Mouse (Mus musculus): ENCODE measurements around the gene Siah1a. TPM values are rescaled to one million over a fixed set of nuclear protein-coding genes. Genes with fewer than 3 reads are reported as not detected.

Siah1a gene
- polyA plus RNA-seq (2015; fragmentation: Nextera tagmentation; extraction: Ambion mirVana): 46.4 and 48.7 TPM in 2 replicates

GRCm38 (mm10) chr8:86745221-86745934 lies at the start of gene Siah1a, which contains the start of gene Gm10638:
Siah1a (minus strand) TSS chr8:86745934.
Gm10638 (plus strand) TSS chr8:86745699.
- H3K4me3 ChIP-seq (replicated peaks): peak within 1 kb of the TSS; percentile 78
- no peaks in the 10 kb centered on the region for H3K27me3 ChIP-seq
- no peaks in the 10 kb centered on the region for H3K9me3 ChIP-seq (replicated peaks)
- under 1% methylated on average over 56 of the region's 88 CpGs for WGBS
- H3K36me3 ChIP-seq: no peaks in the 10 kb centered on the region
- H3K4me1 ChIP-seq: peaks cover 30% of the 10 kb centered on the region
- H3K9ac ChIP-seq: peak within 1 kb of the TSS; percentile 93
- peak within 1 kb of the TSS; percentile 77 for H3K4me2 ChIP-seq
- peak within 1 kb of the TSS; percentile 97 for H3K27ac ChIP-seq
- ATAC-seq (replicated peaks; ENCODE audit: low FRiP score): peak; percentile 84

- H3K9ac ChIP-seq: no peak overlapping the region
- H3K4me2 ChIP-seq: no peak overlapping the region
- no peak for ATAC-seq (replicated peaks; ENCODE audit: low FRiP score)
- no peak overlapping the region for H3K4me3 ChIP-seq (replicated peaks)
- H3K9me3 ChIP-seq (replicated peaks): no peaks in the 10 kb centered on the region
- H3K4me1 ChIP-seq: no peaks in the 10 kb centered on the region
- no peaks in the 10 kb centered on the region for H3K27me3 ChIP-seq
- WGBS: 49% methylated on average over 6 of the region's 6 CpGs
- H3K36me3 ChIP-seq: no peaks in the 10 kb centered on the region
- H3K27ac ChIP-seq: no peak overlapping the region
Observed at GRCm38 (mm10) chr8:86794716-86795115, 49.0 kb upstream of the Siah1a start.

DNA sequence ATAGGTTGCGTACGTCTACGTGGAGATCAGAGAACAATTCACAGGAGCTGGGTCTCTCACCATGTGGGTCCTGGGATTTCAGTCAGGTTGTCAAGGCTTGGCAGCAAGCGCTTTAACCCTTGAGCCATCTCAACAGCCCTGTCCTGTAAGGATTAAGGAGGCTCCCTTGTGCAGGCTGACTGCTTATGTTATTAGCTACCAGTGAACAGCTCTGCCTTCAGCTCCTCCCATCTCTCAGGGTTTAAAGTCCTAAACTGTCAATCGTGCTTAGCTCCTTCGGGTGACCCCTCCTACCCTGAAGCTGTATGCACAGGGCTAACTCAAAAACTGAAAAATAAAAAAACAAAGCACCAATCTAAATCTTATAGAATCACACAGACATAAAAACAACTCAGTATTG lies 45.8 kb upstream of the Siah1a start:
- Histone ChIP-seq H3K4me3 (replicated peaks) (no peak overlapping the region), H3K36me3 (no peaks in the 10 kb centered on the region), H3K4me2 (no peak overlapping the region), H3K9ac (no peak overlapping the region), H3K9me3 (replicated peaks) (no peaks in the 10 kb centered on the region), H3K27me3 (no peaks in the 10 kb centered on the region), H3K4me1 (peaks cover 21% of the 10 kb centered on the region), H3K27ac (no peak overlapping the region)
- 74% methylated on average over 6 of the region's 6 CpGs for WGBS
- ATAC-seq (replicated peaks; ENCODE audit: low FRiP score): no peak

DNA sequence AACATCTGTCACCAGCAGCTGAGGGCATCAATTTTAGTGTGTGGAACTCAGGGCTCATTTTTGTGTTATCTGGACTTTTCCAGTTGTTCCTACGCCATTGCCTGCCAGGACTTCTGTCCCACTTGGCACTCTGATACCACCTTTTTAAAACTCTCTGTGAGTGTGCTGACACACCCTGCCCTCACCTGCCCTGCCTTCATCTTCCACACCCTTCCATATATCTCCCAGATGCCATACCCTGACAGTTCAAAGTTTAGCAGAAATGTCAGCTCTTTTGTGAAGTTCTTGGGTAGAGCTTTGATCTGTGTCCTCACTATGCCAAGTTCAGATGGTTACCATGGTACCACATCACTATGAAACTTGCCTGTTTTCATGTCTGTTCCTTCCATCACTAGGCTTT lies 43.8 kb upstream of the Siah1a start:
- no peaks in the 10 kb centered on the region for H3K36me3 ChIP-seq
- 80% methylated on average over 1 of the region's 1 CpGs for WGBS
- H3K9me3 ChIP-seq (replicated peaks): no peaks in the 10 kb centered on the region
- H3K9ac ChIP-seq: no peak overlapping the region
- peaks cover 28% of the 10 kb centered on the region for H3K4me1 ChIP-seq
- no peak overlapping the region for H3K27ac ChIP-seq
- H3K4me3 ChIP-seq (replicated peaks): no peak overlapping the region
- no peaks in the 10 kb centered on the region for H3K27me3 ChIP-seq
- no peak overlapping the region for H3K4me2 ChIP-seq
- no peak for ATAC-seq (replicated peaks; ENCODE audit: low FRiP score)

DNA sequence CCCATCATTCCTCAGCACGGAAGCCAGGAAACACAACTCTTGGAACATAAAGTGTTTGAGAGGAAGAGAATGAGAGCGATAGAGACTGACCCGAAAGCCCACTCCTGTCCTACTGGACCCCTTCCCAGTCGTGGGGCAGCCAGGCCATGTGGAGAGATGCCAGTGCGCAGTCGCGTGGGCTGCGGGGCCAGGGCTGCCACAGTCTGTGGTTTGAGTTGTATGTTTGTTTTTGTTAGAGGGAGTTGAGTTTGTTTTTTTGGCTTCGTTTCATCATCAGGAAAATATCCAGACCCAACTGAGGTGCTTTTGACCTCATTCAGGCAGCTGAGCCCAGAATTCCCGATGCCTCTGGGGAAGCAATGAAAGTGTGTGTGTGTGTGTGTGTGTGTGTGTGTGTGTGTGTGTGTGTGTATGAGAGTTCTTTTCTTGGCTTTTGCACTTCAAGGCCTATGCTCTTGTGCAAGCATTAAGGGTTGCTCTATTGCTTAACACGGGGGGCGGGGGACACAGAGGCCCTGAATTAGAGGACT lies 42.2 kb upstream of the Siah1a start:
- peak overlapping the region; percentile 68 for H3K27ac ChIP-seq
- peak; percentile 78; the same call in 1 of the 2 replicates for ATAC-seq (replicated peaks; ENCODE audit: low FRiP score)
- no peaks in the 10 kb centered on the region for H3K36me3 ChIP-seq
- H3K4me2 ChIP-seq: peak overlapping the region; percentile 41
- no peak overlapping the region for H3K4me3 ChIP-seq (replicated peaks)
- H3K4me1 ChIP-seq: peaks cover 28% of the 10 kb centered on the region
- no peaks in the 10 kb centered on the region for H3K27me3 ChIP-seq
- WGBS: 32% methylated on average over 12 of the region's 12 CpGs
- H3K9me3 ChIP-seq (replicated peaks): no peaks in the 10 kb centered on the region
- no peak overlapping the region for H3K9ac ChIP-seq

- Histone ChIP-seq H3K4me3 (replicated peaks) (no peak overlapping the region), H3K27ac (peak overlapping the region; percentile 68), H3K4me1 (peaks cover 28% of the 10 kb centered on the region), H3K9me3 (replicated peaks) (no peaks in the 10 kb centered on the region), H3K9ac (no peak overlapping the region), H3K36me3 (no peaks in the 10 kb centered on the region), H3K27me3 (no peaks in the 10 kb centered on the region), H3K4me2 (no peak overlapping the region)
- no peak for ATAC-seq (replicated peaks; ENCODE audit: low FRiP score)
- WGBS: 45% methylated on average over 5 of the region's 5 CpGs
Observed at GRCm38 (mm10) chr8:86786498-86786897, 40.8 kb upstream of the Siah1a start.

DNA sequence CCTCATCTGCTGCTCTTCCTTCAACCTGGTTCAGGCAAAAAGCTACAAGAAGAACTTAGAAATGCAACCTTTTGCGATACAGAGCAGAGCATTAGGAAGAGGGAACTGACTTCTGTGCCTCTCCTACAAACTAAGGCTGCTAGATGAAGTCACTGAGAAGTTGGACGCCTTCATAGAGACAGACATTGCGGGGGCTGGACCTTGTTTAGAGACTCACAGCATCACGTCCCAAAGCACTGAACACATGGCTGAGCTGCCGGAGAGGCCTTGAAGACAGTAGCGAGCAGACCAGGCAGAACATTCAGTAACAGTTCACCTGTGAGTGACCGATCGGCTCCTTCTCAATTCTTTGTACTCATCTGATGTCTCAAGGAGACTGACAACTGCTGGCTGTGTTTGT lies 35.4 kb upstream of the Siah1a start:
- no peaks in the 10 kb centered on the region for H3K9me3 ChIP-seq (replicated peaks)
- H3K36me3 ChIP-seq: no peaks in the 10 kb centered on the region
- no peak overlapping the region for H3K9ac ChIP-seq
- H3K4me1 ChIP-seq: 0 out of 2 replicates have a peak, but pooled peaks cover 7% of the 10 kb centered on the region
- H3K27ac ChIP-seq: no peak overlapping the region
- no peak overlapping the region for H3K4me3 ChIP-seq (replicated peaks)
- H3K27me3 ChIP-seq: no peaks in the 10 kb centered on the region
- no peak overlapping the region for H3K4me2 ChIP-seq
- WGBS: 89% methylated on average over 8 of the region's 8 CpGs
- ATAC-seq (replicated peaks; ENCODE audit: low FRiP score): no peak

GRCm38 (mm10) chr8:86779207-86779606 lies 33.5 kb upstream of the Siah1a start:
- Histone ChIP-seq H3K4me2 (no peak overlapping the region), H3K27me3 (no peaks in the 10 kb centered on the region), H3K27ac (peak overlapping the region; percentile 58), H3K4me1 (0 out of 2 replicates have a peak, but pooled peaks cover 5% of the 10 kb centered on the region), H3K9ac (no peak overlapping the region), H3K9me3 (replicated peaks) (no peaks in the 10 kb centered on the region), H3K36me3 (no peaks in the 10 kb centered on the region), H3K4me3 (replicated peaks) (no peak overlapping the region)
- 45% methylated on average over 8 of the region's 8 CpGs for WGBS
- ATAC-seq (replicated peaks; ENCODE audit: low FRiP score): no peak

DNA sequence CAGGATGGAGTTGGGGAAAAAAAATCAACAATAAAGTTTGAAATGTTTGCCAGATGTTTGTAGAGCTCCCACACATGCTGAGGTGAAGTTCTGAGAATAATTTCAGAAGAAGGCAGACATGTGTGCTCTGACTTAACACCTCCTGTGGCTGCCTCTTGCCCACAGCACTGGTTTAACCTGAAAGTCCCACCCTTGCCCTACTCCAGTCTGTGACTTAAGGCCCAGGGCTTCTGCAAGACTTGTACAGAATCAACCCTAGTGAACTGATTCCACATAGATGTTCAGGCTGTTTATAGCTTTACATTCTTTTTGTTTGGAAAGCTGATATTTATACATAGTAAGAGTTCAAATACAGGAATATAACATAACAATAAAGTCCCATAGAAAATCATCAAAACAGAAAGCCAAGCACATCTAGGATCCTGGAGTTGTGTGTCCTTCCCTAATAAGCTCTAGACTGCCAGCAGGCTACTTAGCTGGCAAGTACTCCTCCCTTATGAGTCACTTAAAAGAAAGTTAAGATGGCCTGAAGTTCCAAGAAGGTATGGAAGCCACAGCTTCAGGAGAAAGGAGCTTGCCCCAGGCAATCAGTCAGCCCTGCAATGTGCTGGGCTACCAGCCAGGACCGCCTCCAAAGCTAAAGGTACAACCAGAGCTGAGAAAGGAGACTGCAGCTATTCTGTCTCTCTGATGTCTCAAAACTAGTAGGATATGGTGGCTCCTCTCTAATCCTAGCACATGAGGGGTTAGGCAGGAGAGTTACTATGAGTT lies 24.4 kb upstream of the Siah1a start:
- ATAC-seq (replicated peaks; ENCODE audit: low FRiP score): no peak
- H3K4me1 ChIP-seq: no peaks in the 10 kb centered on the region
- H3K9ac ChIP-seq: no peak overlapping the region
- H3K9me3 ChIP-seq (replicated peaks): no peaks in the 10 kb centered on the region
- no peaks in the 10 kb centered on the region for H3K36me3 ChIP-seq
- no peak overlapping the region for H3K4me3 ChIP-seq (replicated peaks)
- no peaks in the 10 kb centered on the region for H3K27me3 ChIP-seq
- 74% methylated on average over 1 of the region's 1 CpGs for WGBS
- H3K4me2 ChIP-seq: no peak overlapping the region
- no peak overlapping the region for H3K27ac ChIP-seq

DNA sequence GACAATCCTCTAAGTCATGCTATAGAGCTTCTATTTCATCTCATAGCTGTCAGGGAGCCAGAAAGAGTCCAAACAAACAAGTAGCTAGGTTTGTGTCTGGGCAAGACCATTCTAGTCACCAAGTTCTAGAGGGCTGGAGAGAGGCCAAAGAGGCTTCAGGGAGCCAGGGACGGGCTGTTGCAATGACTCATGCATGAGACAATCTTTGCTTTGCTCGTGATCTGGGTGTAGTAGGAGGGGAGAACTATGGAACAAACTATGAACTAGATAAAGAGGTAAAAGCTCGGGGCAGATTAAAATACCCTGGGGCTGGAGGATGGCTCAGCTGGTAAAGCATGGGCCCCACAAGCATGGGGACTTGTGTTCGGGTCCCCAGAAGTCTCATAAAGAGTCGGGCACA lies 22.8 kb upstream of the Siah1a start:
- WGBS: 71% methylated on average over 5 of the region's 5 CpGs
- no peak overlapping the region for H3K27ac ChIP-seq
- no peaks in the 10 kb centered on the region for H3K9me3 ChIP-seq (replicated peaks)
- no peak for ATAC-seq (replicated peaks; ENCODE audit: low FRiP score)
- H3K9ac ChIP-seq: no peak overlapping the region
- H3K27me3 ChIP-seq: no peaks in the 10 kb centered on the region
- H3K4me3 ChIP-seq (replicated peaks): no peak overlapping the region
- H3K4me1 ChIP-seq: no peaks in the 10 kb centered on the region
- no peak overlapping the region for H3K4me2 ChIP-seq
- H3K36me3 ChIP-seq: no peaks in the 10 kb centered on the region

DNA sequence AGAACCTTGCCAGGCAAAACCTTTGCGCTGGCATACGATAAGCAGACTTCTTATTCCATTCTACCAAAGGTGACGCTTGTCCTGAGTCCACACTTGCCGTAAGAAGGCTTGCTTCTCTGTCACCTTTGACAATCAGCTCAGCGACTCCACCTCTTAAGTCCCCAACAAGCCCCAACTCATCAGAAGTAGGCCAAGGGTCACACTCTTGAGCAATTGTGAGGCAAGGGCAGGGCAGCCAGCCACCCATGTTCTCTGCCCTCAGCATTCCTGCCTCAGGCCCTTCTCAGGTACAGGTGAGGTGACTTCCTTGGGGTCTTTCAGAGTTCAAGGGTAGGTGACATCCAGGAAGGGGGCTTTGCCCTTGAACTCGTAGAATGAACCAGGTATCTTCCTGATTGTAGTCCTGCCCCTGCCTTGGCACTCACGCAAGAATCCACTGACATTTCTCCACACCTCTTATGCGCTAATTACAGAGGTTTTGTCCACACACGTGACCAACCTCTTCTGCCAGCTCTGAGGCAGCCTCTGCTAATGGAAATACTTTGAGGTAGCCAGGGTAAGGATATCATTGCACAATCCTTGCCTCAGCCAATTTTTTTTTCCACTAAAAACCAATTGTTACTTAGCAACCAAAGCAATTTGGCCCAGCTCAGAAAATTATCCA lies 20.9 kb upstream of the Siah1a start:
- H3K27ac ChIP-seq: no peak overlapping the region
- no peaks in the 10 kb centered on the region for H3K27me3 ChIP-seq
- no peak overlapping the region for H3K4me3 ChIP-seq (replicated peaks)
- ATAC-seq (replicated peaks; ENCODE audit: low FRiP score): no peak
- H3K4me2 ChIP-seq: no peak overlapping the region
- 91% methylated on average over 9 of the region's 9 CpGs for WGBS
- H3K9ac ChIP-seq: no peak overlapping the region
- H3K9me3 ChIP-seq (replicated peaks): no peaks in the 10 kb centered on the region
- H3K36me3 ChIP-seq: no peaks in the 10 kb centered on the region
- H3K4me1 ChIP-seq: no peaks in the 10 kb centered on the region

DNA sequence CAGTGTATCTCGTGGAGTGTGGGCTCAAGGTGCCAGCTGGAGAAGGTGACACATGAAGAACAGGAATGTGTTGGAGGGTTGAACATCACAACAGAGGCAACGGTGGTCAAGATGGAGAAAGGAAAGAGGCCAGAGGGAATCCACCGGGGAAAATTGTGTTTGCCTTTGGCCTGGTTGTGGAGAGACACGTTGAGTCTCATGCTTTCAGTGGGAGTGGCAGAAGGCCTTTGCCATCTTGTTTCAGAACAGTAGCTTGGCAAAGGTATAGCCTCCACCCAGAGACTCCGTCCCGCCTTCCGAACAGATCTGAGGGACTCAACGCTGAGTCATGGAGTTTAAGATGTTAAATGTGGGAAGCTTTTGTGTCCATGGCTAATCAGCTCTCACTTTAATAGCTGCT lies 19.9 kb upstream of the Siah1a start:
- 86% methylated on average over 8 of the region's 8 CpGs for WGBS
- Histone ChIP-seq H3K4me2 (no peak overlapping the region), H3K9ac (no peak overlapping the region), H3K9me3 (replicated peaks) (no peaks in the 10 kb centered on the region), H3K27me3 (no peaks in the 10 kb centered on the region), H3K4me3 (replicated peaks) (no peak overlapping the region), H3K4me1 (no peaks in the 10 kb centered on the region), H3K27ac (no peak overlapping the region), H3K36me3 (no peaks in the 10 kb centered on the region)
- ATAC-seq (replicated peaks; ENCODE audit: low FRiP score): no peak

All from kidney, embryonic 15.5 days (tissue).